Mouse (Mus musculus): ENCODE measurements around the gene Tiparp.

Gene Tiparp

DNA sequence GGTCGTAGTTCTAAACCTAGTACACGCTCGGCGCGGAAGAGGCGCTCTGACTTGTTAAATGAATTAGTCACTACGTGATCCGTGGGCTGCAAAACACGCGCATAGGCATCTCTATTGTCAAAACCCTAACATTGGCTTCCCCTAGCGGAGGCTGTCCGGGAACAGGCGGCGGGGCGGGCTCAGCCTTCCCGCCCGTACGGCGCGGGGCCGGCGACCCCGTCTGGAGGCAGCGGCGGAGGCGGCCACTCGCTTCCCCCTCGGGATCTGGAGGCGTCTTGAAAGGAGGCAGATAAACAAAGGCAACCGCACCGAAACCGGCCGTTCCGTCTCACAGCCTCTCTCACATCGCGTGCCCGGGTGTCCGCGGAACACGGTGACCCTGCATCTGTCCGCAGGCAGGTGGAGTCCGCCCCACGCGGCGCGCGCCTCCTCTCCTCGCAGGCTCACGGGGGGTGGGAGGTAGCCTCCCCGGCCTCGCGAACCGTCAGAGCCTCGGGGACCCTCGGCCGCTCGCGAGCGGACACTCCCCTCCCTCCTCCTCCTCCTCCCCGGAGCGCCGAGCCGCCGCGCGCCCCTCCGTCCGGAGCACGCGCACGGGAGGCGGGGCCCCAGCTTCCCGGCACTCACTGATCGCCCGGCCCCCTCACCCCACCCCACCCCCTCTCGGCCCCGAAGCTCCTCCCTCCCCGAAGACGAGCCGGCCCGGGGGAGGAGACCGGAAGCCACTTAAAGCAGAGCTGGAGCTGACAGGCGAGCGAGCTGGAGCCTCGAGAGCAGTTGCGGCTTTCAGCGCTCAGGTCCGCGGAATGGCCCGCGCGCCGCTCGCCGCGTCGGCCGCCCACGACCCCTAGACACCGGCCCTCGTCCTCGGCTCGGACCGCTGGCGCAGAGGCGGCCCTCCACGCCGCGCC, at the start of gene Tiparp:
Gene Tiparp (plus strand): TSS at position 720 of the 911 bp plus-strand sequence.
- DNase-seq: peak; percentile 90

DNA sequence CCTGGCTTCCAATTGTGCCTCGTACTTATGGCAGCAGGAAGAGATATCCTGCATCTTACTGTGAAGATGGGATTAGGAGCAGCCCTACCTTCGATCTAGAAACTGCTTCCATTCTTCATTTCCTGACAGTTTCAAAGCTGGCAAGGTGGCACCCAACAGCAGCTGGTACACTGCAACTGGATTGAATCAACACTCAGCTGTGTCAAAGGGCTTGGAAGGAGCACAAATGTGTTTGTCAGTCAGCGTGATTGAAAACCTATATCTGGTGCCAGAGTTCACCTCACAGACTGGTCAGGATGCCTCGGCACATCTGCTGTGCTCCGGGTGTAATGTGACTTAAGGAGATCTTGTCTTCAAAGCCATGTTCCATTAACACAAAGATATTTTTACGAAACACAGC, 47.5 kb upstream of the Tiparp start:
- no peak for DNase-seq

DNA sequence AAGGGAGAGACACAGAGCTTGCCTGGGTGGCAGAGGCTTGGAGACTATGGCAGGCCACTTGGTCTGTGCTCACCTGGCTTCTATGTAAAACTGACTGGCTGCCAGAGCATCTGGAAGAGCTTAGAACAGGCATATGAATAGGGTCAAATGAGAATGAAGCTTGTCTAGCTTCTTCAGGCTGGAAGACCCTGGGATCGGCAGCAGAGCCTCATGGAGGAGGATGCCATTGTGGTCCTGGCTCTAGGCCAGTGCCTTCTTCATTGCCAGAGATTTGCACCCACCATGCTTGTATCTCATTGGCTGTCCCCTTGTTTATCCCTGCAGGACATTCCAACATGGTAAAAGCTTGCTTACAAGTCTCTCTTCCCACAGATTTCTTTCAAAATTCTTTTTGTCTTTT, 45.9 kb upstream of the Tiparp start:
- no peak for DNase-seq

DNA sequence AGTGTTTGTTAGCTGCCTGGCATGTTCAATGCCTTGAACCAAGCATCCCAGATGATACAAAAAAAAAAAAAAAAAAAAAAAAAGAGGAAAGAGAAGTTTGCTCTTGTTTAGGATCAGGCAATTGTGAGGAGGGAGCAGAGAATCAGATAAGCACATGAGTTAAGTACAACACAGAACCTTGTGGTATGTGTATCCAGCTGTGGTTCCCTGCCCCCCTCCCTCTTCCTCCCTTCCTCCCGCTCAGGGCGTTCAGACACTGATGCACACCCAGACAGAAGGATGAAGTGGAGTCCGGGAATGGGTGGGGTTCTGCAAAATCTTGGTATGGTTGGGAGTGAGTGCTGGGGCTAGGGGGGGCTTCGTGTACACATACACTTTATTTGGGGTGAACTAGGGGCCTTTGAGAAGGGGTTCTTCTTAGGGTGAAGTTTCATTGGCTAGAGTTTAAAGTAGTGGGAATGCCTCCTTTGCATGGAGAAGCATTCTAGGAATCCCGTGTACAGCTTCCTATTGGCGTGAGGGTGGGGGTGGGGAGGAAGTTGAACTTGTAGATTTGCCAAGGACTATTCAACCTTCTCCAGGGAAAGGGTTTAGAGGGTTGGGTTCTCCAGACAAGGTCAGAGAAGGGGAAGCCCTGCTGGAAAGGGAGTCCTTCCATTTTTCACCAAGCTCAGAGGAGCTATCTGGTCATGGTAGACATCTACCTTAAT, 45.4 kb upstream of the Tiparp start:
- no peak for DNase-seq

DNA sequence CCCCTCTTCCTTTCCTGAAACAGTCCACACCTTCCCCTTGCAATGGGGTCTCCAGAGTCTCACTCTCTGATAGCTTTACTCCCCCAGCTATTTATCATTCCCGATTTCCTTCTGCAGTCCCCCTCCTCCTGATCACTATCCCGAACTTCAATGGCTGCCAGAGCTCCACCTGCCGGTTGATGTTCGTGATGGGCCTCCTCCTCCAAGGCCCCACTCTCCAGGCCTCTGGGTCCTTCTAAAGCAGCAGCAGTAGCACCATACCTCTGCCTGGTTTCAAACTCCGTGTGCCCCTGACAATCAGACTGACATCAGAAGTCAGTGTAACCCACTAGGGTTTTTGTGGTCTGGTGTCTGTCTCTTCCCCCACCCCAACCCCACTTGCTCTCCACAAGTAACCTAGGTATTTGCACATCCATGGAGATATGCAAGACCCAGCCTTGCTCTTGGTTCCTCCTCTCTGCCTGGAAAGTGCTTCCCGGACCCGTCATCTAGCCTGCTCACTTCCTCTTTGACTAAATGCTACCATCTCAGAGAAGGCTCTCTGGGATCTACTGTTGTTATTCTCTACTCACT, 44.0 kb upstream of the Tiparp start:
- no peak for DNase-seq

DNA sequence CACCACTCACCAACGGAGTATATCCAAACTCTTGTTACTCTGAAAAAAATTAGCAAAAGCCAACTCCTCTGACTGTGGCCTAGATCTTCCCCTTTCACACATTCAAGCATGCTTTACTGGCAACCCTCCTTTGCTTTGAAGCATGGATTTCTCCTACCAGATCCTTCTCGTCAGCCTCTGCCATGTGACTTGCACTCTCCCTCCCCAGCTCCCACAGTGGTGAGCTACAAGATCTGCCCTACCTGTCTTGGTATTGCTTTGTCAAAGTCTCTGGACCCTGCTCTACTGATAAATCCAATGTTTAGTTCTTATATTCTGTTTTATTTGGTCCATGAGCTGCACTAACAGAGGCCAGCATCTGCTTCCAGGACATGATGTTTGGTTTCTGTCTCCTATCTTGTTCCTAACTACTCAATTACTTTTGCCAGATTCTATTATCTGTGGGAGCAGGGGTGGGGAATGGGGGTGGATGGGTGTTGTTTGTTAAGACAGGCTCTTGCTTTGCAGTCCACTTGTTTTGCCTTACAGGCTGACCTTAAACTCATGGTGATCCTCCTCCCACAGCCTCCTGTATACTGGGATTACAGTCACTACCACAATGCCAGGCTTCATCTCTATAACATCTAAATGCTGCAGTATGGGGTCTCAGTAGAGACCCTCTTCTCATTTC, 40.7 kb upstream of the Tiparp start:
- DNase-seq: no peak

DNA sequence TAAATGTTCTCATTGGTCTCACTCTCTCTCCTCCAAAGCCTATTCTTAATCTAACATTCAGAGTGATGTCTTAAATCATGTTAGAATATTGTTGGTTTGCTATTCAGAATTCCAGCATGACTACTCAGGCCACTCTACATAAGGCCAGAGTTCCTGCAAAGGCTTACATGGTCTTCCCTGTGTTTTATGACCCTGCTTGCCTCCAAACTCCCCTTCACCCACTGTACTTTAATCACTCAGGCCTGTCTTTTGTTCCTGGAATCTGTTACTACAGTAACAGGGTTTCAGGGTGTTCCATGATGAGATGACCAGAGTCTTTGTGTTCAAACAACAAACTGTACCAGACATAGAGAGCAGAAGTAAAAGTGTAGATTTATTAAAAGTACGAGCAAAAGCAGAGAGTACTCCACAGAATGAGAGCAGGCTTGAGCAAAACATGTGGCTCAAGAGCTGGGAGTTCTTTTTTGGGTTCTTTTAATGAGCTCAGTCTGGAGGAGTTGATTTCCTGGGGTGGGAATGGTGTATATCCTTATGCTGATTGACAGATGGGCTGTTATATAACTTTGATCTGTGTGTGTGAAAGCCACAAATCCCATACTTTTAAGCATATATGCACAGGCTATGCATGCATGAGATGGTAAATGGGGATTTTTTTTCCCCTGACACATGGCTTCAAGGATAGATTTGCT, 39.5 kb upstream of the Tiparp start:
- no peak for DNase-seq

DNA sequence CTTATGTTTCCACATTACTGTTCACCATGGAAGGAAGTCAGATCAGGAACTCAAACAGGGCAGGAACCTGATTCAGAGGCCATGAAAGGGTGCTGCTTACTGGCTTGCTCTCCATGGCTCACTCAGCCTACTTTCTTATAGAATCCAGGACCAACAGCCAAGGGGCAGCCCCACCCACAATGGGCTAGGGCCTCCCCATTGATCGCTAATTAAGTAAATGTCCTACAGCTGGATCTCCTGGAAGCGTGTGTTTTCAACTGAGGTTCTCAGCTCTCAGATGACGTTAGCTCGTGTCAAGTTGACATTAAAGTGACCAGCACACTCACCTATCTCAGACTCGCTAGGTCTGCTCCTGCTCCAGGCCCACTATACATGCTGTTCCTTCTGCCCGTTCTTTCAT, 38.6 kb upstream of the Tiparp start:
- DNase-seq: no peak

DNA sequence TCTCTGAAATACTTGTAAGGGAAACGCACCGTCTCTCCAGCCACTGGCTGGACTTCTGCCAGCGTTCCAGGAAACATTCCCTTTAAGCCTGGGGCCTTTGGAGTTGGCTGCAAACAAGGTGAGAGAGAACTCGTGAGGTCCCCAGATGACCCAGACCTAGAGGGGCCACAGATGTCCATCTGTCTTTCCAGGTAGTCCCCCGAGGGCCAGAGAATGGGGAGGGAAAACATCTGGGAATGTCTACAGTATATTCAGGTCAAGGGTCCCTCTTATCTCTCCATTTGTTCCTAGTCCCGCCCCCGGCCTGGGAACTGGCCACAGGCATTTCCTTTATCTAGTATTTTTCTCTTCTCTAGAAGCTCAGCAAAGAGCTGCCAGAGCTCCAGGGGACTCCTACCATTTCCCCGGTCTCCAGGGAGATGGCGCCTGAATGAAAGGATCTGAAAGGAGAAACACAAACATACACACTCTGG, 33.9 kb upstream of the Tiparp start:
- DNase-seq: peak; percentile 22

DNA sequence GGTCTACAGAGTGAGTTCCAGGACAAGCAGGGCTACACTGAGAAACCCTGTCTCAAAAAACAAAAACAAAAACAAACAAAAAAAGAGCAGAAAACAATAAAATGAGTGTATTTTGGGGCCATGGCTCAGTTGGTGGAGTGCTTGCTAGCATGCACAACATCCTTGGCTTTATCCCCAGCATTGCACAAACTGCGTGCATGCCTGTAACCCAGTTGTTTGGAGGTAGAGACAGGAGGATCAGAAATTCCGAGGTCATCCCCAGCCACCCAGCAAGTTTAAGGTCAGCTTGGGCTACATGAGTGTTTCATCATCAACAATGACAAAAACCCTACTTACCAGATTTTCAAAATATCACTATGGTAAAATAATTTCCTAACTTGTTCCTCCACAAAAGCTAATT, 20.4 kb upstream of the Tiparp start:
- no peak for DNase-seq

DNA sequence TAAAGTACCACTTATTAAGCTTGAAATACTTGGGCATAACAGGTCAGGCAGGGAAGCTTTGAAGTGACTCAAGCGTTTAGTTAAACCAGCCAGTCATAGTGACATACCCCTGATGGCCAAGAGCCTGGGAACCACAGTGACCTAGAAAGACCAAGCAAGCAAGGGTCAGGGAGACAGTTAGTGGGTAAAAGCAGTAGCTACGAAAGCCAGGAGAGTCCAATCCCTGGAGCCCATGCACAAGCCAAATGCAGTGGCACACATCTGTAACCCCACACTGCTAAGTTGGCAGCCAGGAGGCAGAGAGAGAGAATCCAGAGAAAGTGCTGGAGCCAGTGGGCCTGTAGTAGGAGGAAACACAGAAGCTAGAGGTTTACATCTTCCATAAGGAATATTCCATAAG, 17.6 kb upstream of the Tiparp start:
- DNase-seq: no peak

DNA sequence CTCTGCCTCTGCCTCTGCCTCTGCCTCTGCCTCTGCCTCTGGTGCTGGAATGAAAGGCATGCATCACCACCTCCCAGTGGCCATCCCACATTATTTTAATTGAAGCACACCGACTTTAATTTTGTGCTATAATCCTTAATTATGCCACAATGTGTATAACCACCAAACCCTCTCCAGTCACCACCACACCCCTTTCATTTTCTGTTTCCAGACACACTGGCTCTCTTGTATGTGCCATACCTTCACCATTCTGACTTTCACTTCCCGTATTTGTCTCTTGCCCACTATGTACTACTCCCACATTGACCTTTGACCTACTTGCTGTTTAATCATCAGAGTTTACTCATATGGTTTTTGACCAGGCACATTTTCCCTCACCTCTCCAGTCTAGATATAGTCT, 12.5 kb upstream of the Tiparp start:
- DNase-seq: no peak

DNA sequence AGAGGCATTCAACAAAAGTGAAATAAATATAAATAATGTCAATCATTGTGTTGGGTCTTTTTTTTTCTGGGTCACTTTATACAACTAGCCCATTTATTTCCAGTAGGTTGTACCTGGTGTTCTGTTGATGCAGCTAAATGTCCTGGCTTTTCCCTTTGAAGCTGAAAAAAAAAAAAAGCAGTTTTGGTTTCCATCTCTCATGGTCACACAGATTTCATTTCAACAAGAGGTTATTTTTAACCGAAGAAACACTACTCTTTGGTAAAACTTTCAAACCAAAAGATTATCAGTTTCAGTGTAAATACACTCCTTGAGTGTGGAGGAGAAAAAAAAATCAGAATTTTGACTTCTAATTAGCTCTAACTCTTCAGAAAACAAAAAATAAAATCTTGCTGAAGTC, 11.7 kb upstream of the Tiparp start:
- DNase-seq: no peak

DNA sequence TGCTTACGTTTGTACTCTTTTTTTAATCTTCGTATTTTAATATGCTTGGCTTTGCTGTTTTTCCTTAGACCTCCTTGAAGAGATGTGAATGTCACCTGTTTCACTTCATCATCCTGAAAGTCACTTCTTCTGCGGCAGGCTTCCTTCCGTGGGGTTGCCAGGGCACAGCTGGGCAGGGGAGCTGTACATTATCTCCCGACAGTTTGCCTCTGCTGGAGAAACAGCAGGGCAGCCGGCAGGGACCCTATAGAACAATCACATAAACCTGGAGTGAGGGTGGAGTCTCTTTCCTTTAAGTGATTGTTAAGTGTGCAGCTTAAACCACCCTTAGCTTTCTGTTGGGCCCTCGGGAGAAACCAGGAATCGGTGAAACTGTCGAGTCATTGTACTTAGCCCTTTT, 11.1 kb upstream of the Tiparp start:
- DNase-seq: no peak

DNA sequence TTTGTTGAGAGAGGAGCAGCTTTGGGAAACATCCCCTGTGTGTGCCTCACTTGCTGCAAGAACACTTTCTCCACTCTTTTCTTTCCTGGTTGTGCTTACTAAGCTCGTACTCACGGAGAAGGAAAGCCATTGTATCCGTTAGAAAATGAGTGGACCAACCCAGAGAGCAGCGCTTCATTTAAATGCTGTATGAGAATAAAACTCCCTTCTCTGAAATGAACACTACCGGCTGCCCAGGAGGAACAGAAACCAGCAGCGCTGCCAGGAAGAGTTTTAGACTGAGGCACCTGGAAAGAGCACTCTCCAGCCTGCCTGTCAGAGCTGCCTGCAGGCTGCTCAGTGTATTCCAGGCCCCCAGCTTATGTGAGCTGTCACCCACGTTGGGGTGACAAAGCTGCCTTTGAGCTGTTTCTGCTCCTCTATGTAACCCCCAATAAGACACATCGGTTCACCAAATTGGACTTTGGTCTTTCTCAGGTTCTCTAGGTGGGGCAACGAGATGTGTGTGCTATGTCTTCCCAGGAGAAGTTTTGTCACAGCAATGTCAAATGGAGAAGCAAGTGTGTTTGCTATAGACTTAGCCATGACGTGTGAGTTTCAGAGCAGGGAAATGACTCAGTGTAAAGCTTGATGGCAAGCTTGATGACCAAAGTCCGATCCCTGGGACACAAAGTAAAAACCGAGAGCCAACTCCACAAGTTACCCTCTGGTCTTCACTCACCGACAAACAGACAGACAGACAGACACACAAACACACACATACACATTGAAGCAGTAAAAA, 10.3 kb upstream of the Tiparp start:
- no peak for DNase-seq

DNA sequence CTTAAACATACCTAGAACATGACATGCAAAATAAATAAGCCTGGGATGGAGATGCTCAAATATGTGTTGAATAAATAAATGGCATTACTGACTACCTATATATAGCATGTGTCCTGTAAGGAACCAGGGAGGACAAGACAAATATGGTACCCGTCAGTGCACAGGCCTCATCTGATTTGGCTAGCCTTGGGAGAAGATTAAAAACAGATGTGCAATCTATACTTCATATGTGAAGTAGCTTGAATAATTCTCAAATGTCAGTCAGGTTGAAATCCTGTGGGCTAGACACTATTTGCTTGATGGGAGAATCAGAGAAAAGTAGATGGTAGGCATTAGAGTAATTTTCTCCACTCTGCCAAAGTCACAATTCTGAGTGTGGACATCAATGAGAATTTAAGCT, 6.8 kb upstream of the Tiparp start:
- DNase-seq: no peak

DNA sequence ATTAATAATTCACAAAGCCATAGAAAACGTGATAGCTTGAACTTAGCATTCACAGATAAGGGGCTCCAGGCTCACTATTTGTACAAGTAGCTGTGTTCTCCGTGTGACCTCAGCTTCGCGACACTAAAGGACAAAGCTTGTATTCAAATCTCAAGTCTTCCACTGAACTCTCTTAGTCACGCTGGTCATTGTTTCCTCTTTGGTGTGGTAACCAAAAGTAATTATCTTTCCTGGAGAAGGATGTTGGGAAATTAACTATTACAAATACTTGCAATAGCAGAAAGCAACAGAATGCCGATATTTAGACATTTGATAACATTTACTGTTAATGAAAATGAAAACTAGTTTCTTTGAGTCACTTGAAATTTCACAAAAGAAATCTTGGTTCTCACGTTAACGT, 4.8 kb upstream of the Tiparp start:
- no peak for DNase-seq

DNA sequence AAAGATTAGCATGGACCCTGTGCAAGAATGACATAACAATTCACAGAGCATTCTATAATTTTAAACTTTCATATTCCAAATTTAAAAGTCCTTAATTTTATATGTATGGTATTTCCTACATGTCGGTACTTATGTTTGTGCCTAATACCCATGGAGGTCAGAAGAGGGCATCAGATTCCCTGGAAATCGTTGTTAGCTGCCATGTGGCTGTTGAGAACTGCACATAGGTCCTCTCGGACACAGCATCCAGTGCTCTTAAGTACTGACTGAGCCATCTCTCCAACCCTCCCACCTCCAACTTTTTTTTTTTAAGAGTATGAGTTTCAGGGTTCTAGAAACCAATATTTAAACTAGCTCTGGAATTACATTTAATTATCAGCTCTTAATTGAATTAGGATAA, 2.5 kb upstream of the Tiparp start:
- no peak for DNase-seq

DNA sequence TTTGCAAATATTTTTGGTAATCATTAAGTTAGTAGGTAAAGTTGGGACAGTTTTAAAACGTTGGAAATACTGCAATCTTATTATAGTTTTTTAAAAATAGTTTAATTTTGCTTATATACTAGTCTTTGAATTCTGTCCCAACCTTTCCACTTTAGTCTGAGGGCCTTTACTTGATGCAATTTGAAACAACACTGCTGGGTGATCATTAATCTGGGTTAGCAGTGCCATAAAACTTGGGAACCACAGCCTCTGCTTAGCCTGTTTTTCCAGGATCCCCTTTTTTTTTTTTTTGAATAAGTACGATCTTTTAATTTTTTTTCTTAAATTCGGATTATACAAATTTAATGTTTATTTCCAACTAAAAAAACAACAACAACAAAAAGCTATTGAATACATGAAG, 1.0 kb upstream of the Tiparp start:
- DNase-seq: peak; percentile 77

DNA sequence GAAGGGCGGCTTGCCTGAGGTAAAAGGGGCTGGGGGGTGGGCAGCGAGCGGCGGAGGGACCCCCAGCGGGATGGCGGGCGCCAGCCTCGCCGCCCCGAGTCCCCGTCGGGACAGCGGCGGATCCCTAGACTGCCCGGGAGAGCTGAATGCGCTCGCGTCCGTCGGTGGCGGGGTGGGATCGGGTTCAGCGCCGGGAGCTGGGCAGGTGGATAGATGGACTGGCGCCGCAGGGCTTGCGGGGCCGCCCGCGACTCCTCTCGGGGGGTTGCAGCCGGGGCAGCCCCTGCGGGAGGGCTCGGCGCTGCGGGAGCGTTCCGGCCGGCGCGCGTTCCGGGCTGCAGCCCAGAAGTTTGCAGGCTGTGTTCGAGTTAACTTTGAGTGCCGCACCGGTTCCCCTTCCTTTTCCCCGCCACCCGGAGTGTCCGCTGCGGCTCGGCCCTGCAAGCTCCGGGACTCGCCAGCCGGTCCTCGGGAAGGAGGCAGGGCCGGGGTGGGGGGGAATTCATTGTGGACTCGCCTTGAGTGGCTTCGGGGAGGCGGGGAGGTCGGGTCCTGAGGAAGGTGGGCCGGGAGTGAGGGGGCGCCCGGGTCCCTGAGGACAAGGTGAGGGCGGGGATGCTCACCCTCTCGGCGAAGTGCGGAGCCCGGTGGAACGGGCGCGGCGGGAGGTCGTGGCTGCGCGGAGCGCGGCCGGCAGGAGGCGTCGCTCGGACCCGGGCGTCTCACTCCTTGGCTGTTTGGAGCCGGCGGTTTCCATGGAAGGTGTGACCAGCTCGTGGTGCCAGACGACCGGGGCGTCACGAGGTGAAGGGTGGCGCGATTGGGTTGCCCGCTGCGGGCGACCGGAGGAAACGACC, 632 bp downstream of the Tiparp start:
- DNase-seq: peak; percentile 74
